Mouse (Mus musculus) heart, adult 18-20 months (tissue): ENCODE measurements around the gene Olfr98. TPM values are rescaled to one million over a fixed set of nuclear protein-coding genes. Genes with fewer than 3 reads are reported as not detected.

Experiments used
- total RNA-seq, 2 experiments: library from RNA; stranded (reverse); gene quantifications; 2 replicates each; pipeline ENCODE4 v1.2.3; 2021

The Olfr98 gene
- total RNA-seq, 2 experiments from 2014 or later = not detected

Other genes with a start within 250 kb of the Olfr98 start
- not detected for gene Mog, start 240.4 kb downstream of the Olfr98 start, total RNA-seq
- 1 to 10 TPM; 6.0 to 8.2 TPM for gene Gabbr1, start 217.8 kb downstream of the Olfr98 start, total RNA-seq
- not detected for gene Olfr90, start 175.2 kb downstream of the Olfr98 start, total RNA-seq
- gene Olfr91, start 165.5 kb downstream of the Olfr98 start, total RNA-seq = not detected
- not detected for gene Olfr92, start 143.7 kb downstream of the Olfr98 start, total RNA-seq
- not detected for gene Olfr93, start 102.3 kb downstream of the Olfr98 start, total RNA-seq
- gene Ubd, start 69.9 kb downstream of the Olfr98 start, total RNA-seq = 1 to 10 TPM in 1 of 2 experiments, not detected in 1; 1.2 TPM
- gene Olfr94, start 62.8 kb downstream of the Olfr98 start, total RNA-seq = not detected
- not detected for gene Olfr95, start 50.6 kb downstream of the Olfr98 start, total RNA-seq
- gene Olfr96, start 43.6 kb downstream of the Olfr98 start, total RNA-seq = not detected
- not detected for gene Olfr97, start 26.4 kb downstream of the Olfr98 start, total RNA-seq
- 1 to 10 TPM; 4.1 to 5.4 TPM for gene H2-M3, start 6.5 kb upstream of the Olfr98 start, total RNA-seq
- gene Olfr99, start 19.7 kb upstream of the Olfr98 start, total RNA-seq = not detected
- not detected for gene Olfr101, start 40.6 kb upstream of the Olfr98 start, total RNA-seq
- not detected for gene Olfr102, start 53.3 kb upstream of the Olfr98 start, total RNA-seq
- not detected for gene Olfr103, start 75.9 kb upstream of the Olfr98 start, total RNA-seq
- gene Olfr104-ps, start 95.8 kb upstream of the Olfr98 start, total RNA-seq = not detected
- gene Olfr105-ps, start 115.3 kb upstream of the Olfr98 start, total RNA-seq = not detected
- gene Olfr106-ps, start 126.6 kb upstream of the Olfr98 start, total RNA-seq = not detected
- not detected for gene Olfr107, start 135.5 kb upstream of the Olfr98 start, total RNA-seq
- not detected for gene Olfr108, start 181.7 kb upstream of the Olfr98 start, total RNA-seq
- gene Olfr109, start 195.2 kb upstream of the Olfr98 start, total RNA-seq = not detected
- gene H2-M2, start 219.8 kb upstream of the Olfr98 start, total RNA-seq = 1 to 10 TPM in 1 of 2 experiments, not detected in 1; 1.3 TPM
- not detected for gene Olfr110, start 228.7 kb upstream of the Olfr98 start, total RNA-seq
- not detected for gene Olfr111, start 244.3 kb upstream of the Olfr98 start, total RNA-seq